Mouse (Mus musculus) hindbrain, embryonic 13.5 days (tissue): ENCODE results near the gene Arhgap6. TPM values are rescaled to one million over a fixed set of nuclear protein-coding genes. Genes with fewer than 3 reads are reported as not detected.

Experiments used
- ATAC-seq: fragments of 200-750 bp; cut with Nextera tagmentation; 2 replicates; pipeline ENCODE4 v1.8.0; 2017; ENCODE audit warnings: moderate TSS enrichment; ENCODE audit not compliant: low FRiP score
- H3K27ac ChIP-seq: fragments of 300-500 bp; sonication (generic); 2 replicates; pipeline ENCODE4 v1.5.1; 2015; ENCODE audit warnings: inconsistent platforms, mild to moderate bottlenecking, moderate library complexity
- H3K27me3 ChIP-seq: fragments of 300-500 bp; sonication (generic); 2 replicates; pipeline ENCODE4 v1.6.1; 2015; ENCODE audit warnings: mild to moderate bottlenecking, inconsistent platforms
- H3K36me3 ChIP-seq: fragments of 300-500 bp; sonication (generic); 2 replicates; pipeline ENCODE4 v1.6.1; 2015; ENCODE audit warnings: mild to moderate bottlenecking, inconsistent platforms
- H3K4me1 ChIP-seq: fragments of 300-500 bp; sonication (generic); replicated peaks from 2 replicates; pipeline ENCODE4 v1.6.1; 2015; ENCODE audit warnings: inconsistent platforms
- H3K4me2 ChIP-seq: fragments of 300-500 bp; sonication (generic); 2 replicates; pipeline ENCODE4 v1.6.1; 2015; ENCODE audit warnings: inconsistent platforms, mild to moderate bottlenecking, moderate library complexity
- H3K4me3 ChIP-seq: fragments of 300-500 bp; sonication (generic); 2 replicates; pipeline ENCODE4 v1.5.1; 2015; ENCODE audit warnings: mild to moderate bottlenecking, inconsistent platforms
- H3K9ac ChIP-seq: fragments of 300-500 bp; sonication (generic); 2 replicates; pipeline ENCODE4 v1.6.1; 2015; ENCODE audit warnings: mild to moderate bottlenecking, inconsistent platforms
- H3K9me3 ChIP-seq: fragments of 300-500 bp; sonication (generic); 2 replicates; pipeline ENCODE4 v1.6.1; 2016; ENCODE audit warnings: inconsistent platforms
- WGBS: fragments of 180-500 bp; shearing (Covaris S2); methylation state at CpG from one replicate; pipeline ENCODE4 v1.1.7; 2015; 5-methylcytosine and 5-hydroxymethylcytosine counted together
- polyA plus RNA-seq: library from polyadenylated mRNA; unstranded; fragments of >200 nt; fragmentation: Nextera tagmentation; extraction: Ambion mirVana; gene quantifications from 2 replicates; pipeline ENCODE4 v1.2.1, GENCODE M21; 2015

Gene Arhgap6
- polyA plus RNA-seq, 1 experiment from 2014 or later: 1.3 TPM

GRCm38 (mm10) chrX:169085871-169086270 lies 291.0 kb downstream of the Arhgap6 start:
- no peak for ATAC-seq
- no peak overlapping the region for H3K4me2 ChIP-seq
- H3K9me3 ChIP-seq: no peaks in the 10 kb centered on the region
- peaks cover 9% of the 10 kb centered on the region; the same call in 1 of the 2 replicates for H3K27me3 ChIP-seq
- H3K9ac ChIP-seq: no peak overlapping the region
- H3K4me1 ChIP-seq: no peaks in the 10 kb centered on the region
- WGBS: 18% methylated on average over 5 of the region's 5 CpGs
- no peaks in the 10 kb centered on the region for H3K36me3 ChIP-seq
- H3K4me3 ChIP-seq: no peak overlapping the region
- H3K27ac ChIP-seq: no peak overlapping the region

- WGBS: 86% methylated on average over 2 of the region's 2 CpGs
- H3K4me3 ChIP-seq: no peak overlapping the region
- no peaks in the 10 kb centered on the region for H3K4me1 ChIP-seq
- ATAC-seq: no peak
- H3K36me3 ChIP-seq: no peaks in the 10 kb centered on the region
- no peak overlapping the region for H3K27ac ChIP-seq
- no peaks in the 10 kb centered on the region for H3K9me3 ChIP-seq
- H3K27me3 ChIP-seq: peaks cover 13% of the 10 kb centered on the region; the same call in 1 of the 2 replicates
- H3K9ac ChIP-seq: no peak overlapping the region
- no peak overlapping the region for H3K4me2 ChIP-seq
Measured at GRCm38 (mm10) chrX:169089221-169089620, 294.3 kb downstream of the Arhgap6 start.

GRCm38 (mm10) chrX:169094601-169095000 lies 299.7 kb downstream of the Arhgap6 start:
- no peak overlapping the region for H3K4me2 ChIP-seq
- ATAC-seq: no peak
- no peaks in the 10 kb centered on the region for H3K9me3 ChIP-seq
- 80% methylated on average over 2 of the region's 2 CpGs for WGBS
- H3K27me3 ChIP-seq: peaks cover 10% of the 10 kb centered on the region; the same call in 1 of the 2 replicates
- H3K4me3 ChIP-seq: no peak overlapping the region
- no peak overlapping the region for H3K9ac ChIP-seq
- no peaks in the 10 kb centered on the region for H3K36me3 ChIP-seq
- no peak overlapping the region for H3K27ac ChIP-seq
- no peaks in the 10 kb centered on the region for H3K4me1 ChIP-seq

GRCm38 (mm10) chrX:169095584-169095983 lies 300.7 kb downstream of the Arhgap6 start:
- Histone ChIP-seq H3K9ac (no peak overlapping the region), H3K27ac (no peak overlapping the region), H3K9me3 (no peaks in the 10 kb centered on the region), H3K4me1 (no peaks in the 10 kb centered on the region), H3K4me2 (no peak overlapping the region), H3K36me3 (no peaks in the 10 kb centered on the region), H3K4me3 (no peak overlapping the region), H3K27me3 (peaks cover 10% of the 10 kb centered on the region; the same call in 1 of the 2 replicates)
- no peak for ATAC-seq

- no peak for ATAC-seq
- Histone ChIP-seq H3K9me3 (no peaks in the 10 kb centered on the region), H3K4me3 (no peak overlapping the region), H3K27ac (no peak overlapping the region), H3K4me1 (no peaks in the 10 kb centered on the region), H3K27me3 (peaks cover 19% of the 10 kb centered on the region), H3K36me3 (no peaks in the 10 kb centered on the region), H3K4me2 (no peak overlapping the region), H3K9ac (no peak overlapping the region)
- 82% methylated on average over 1 of the region's 1 CpGs for WGBS
Measured at GRCm38 (mm10) chrX:169102665-169103064, 307.8 kb downstream of the Arhgap6 start.

- H3K4me2 ChIP-seq: no peak overlapping the region
- no peaks in the 10 kb centered on the region for H3K4me1 ChIP-seq
- 69% methylated on average over 4 of the region's 4 CpGs for WGBS
- no peak overlapping the region for H3K9ac ChIP-seq
- peaks cover 24% of the 10 kb centered on the region for H3K27me3 ChIP-seq
- no peaks in the 10 kb centered on the region for H3K9me3 ChIP-seq
- H3K4me3 ChIP-seq: no peak overlapping the region
- no peak for ATAC-seq
- no peak overlapping the region for H3K27ac ChIP-seq
- H3K36me3 ChIP-seq: no peaks in the 10 kb centered on the region
Measured at GRCm38 (mm10) chrX:169106048-169106622, 311.2 kb downstream of the Arhgap6 start.

GRCm38 (mm10) chrX:169107372-169107771 lies 312.5 kb downstream of the Arhgap6 start:
- no peaks in the 10 kb centered on the region for H3K4me1 ChIP-seq
- 86% methylated on average over 2 of the region's 2 CpGs for WGBS

GRCm38 (mm10) chrX:169110031-169110430 lies 315.1 kb downstream of the Arhgap6 start:
- 95% methylated on average over 3 of the region's 3 CpGs for WGBS
- H3K36me3 ChIP-seq: no peaks in the 10 kb centered on the region
- H3K4me3 ChIP-seq: no peak overlapping the region
- no peaks in the 10 kb centered on the region for H3K4me1 ChIP-seq
- H3K9ac ChIP-seq: no peak overlapping the region
- no peak overlapping the region for H3K4me2 ChIP-seq
- H3K27me3 ChIP-seq: peaks cover 20% of the 10 kb centered on the region
- no peak for ATAC-seq
- H3K9me3 ChIP-seq: no peaks in the 10 kb centered on the region
- no peak overlapping the region for H3K27ac ChIP-seq

More at GRCm38 (mm10) chrX:169107372-169107771, 312.5 kb downstream of the Arhgap6 start:
- peaks cover 20% of the 10 kb centered on the region for H3K27me3 ChIP-seq
- H3K4me3 ChIP-seq: no peak overlapping the region
- ATAC-seq: no peak
- no peaks in the 10 kb centered on the region for H3K9me3 ChIP-seq
- no peaks in the 10 kb centered on the region for H3K36me3 ChIP-seq
- no peak overlapping the region for H3K9ac ChIP-seq
- no peak overlapping the region for H3K27ac ChIP-seq
- no peak overlapping the region for H3K4me2 ChIP-seq

GRCm38 (mm10) chrX:169112662-169113061 lies 317.8 kb downstream of the Arhgap6 start:
- no peaks in the 10 kb centered on the region for H3K36me3 ChIP-seq
- 73% methylated on average over 4 of the region's 4 CpGs for WGBS

GRCm38 (mm10) chrX:169123115-169123772 lies 328.3 kb downstream of the Arhgap6 start:
- no peaks in the 10 kb centered on the region for H3K9me3 ChIP-seq
- 0 out of 2 replicates have a peak, but pooled peaks cover 2% of the 10 kb centered on the region for H3K27me3 ChIP-seq
- no peaks in the 10 kb centered on the region for H3K4me1 ChIP-seq
- H3K9ac ChIP-seq: no peak overlapping the region
- H3K4me2 ChIP-seq: no peak overlapping the region
- H3K36me3 ChIP-seq: no peaks in the 10 kb centered on the region
- 85% methylated on average over 4 of the region's 4 CpGs for WGBS
- H3K27ac ChIP-seq: no peak overlapping the region
- H3K4me3 ChIP-seq: no peak overlapping the region
- ATAC-seq: no peak

More at GRCm38 (mm10) chrX:169112662-169113061, 317.8 kb downstream of the Arhgap6 start:
- Histone ChIP-seq H3K9me3 (no peaks in the 10 kb centered on the region), H3K9ac (no peak overlapping the region), H3K4me1 (no peaks in the 10 kb centered on the region), H3K27ac (no peak overlapping the region), H3K4me3 (no peak overlapping the region), H3K4me2 (no peak overlapping the region), H3K27me3 (peaks cover 10% of the 10 kb centered on the region; the same call in 1 of the 2 replicates)
- ATAC-seq: no peak

- Histone ChIP-seq H3K36me3 (no peaks in the 10 kb centered on the region), H3K27me3 (0 out of 2 replicates have a peak, but pooled peaks cover 2% of the 10 kb centered on the region), H3K9me3 (no peaks in the 10 kb centered on the region), H3K4me3 (no peak overlapping the region), H3K4me2 (no peak overlapping the region), H3K4me1 (no peaks in the 10 kb centered on the region), H3K27ac (no peak overlapping the region), H3K9ac (no peak overlapping the region)
- WGBS: 76% methylated on average over 3 of the region's 3 CpGs
- ATAC-seq: no peak
Measured at GRCm38 (mm10) chrX:169123773-169124151, 328.9 kb downstream of the Arhgap6 start.

- H3K9me3 ChIP-seq: no peaks in the 10 kb centered on the region
- H3K27me3 ChIP-seq: 0 out of 2 replicates have a peak, but pooled peaks cover 6% of the 10 kb centered on the region
- no peaks in the 10 kb centered on the region for H3K4me1 ChIP-seq
- H3K9ac ChIP-seq: no peak overlapping the region
- H3K4me3 ChIP-seq: no peak overlapping the region
- no peaks in the 10 kb centered on the region for H3K36me3 ChIP-seq
- H3K27ac ChIP-seq: no peak overlapping the region
- H3K4me2 ChIP-seq: no peak overlapping the region
- 85% methylated on average over 7 of the region's 7 CpGs for WGBS
- ATAC-seq: no peak
Measured at GRCm38 (mm10) chrX:169139758-169140157, 344.9 kb downstream of the Arhgap6 start.

- WGBS: 89% methylated on average over 9 of the region's 9 CpGs
Measured at GRCm38 (mm10) chrX:169140467-169140866, 345.6 kb downstream of the Arhgap6 start.

More at GRCm38 (mm10) chrX:169140467-169140866, 345.6 kb downstream of the Arhgap6 start:
- H3K4me1 ChIP-seq: no peaks in the 10 kb centered on the region
- no peaks in the 10 kb centered on the region for H3K9me3 ChIP-seq
- no peaks in the 10 kb centered on the region for H3K36me3 ChIP-seq
- 0 out of 2 replicates have a peak, but pooled peaks cover 6% of the 10 kb centered on the region for H3K27me3 ChIP-seq
- no peak overlapping the region for H3K4me2 ChIP-seq
- ATAC-seq: no peak
- no peak overlapping the region for H3K4me3 ChIP-seq
- H3K27ac ChIP-seq: no peak overlapping the region
- no peak overlapping the region for H3K9ac ChIP-seq
